Mouse (Mus musculus) intestine, postnatal 0 days (tissue): ENCODE measurements around the gene Hmcn1. TPM values are rescaled to one million over a fixed set of nuclear protein-coding genes. Genes with fewer than 3 reads are reported as not detected.

Source experiments
- ATAC-seq: fragments of 200-750 bp; cut with Nextera tagmentation; 2 replicates; pipeline ENCODE4 v1.8.0; 2017; ENCODE audit warnings: mild to moderate bottlenecking, moderate TSS enrichment, moderate library complexity
- H3K27ac ChIP-seq: fragments of 300-500 bp; sonication (generic); 2 replicates; pipeline ENCODE4 v1.5.1; 2014; ENCODE audit warnings: mild to moderate bottlenecking, low read depth, low read length, moderate library complexity
- H3K27me3 ChIP-seq: fragments of 300-500 bp; sonication (generic); replicated peaks from 2 replicates; pipeline ENCODE4 v1.6.1; 2014; ENCODE audit warnings: low read length, mixed read lengths; ENCODE audit not compliant: control insufficient read depth, insufficient read depth
- H3K36me3 ChIP-seq: fragments of 300-500 bp; sonication (generic); 2 replicates; pipeline ENCODE4 v1.6.1; 2014; ENCODE audit warnings: mild to moderate bottlenecking, moderate library complexity; ENCODE audit not compliant: control insufficient read depth, insufficient read depth
- H3K4me1 ChIP-seq: fragments of 300-500 bp; sonication (generic); replicated peaks from 2 replicates; pipeline ENCODE4 v1.6.1; 2014; ENCODE audit warnings: antibody characterized with exemption, low read length, mixed read lengths; ENCODE audit not compliant: control insufficient read depth, insufficient read depth
- H3K4me2 ChIP-seq: fragments of 300-500 bp; sonication (generic); replicated peaks from 2 replicates; pipeline ENCODE4 v1.6.1; 2014; ENCODE audit warnings: low read depth, mild to moderate bottlenecking, moderate library complexity
- H3K4me3 ChIP-seq: fragments of 300-500 bp; sonication (generic); 2 replicates; pipeline ENCODE4 v1.5.1; 2014; ENCODE audit warnings: low read depth, low read length
- H3K9ac ChIP-seq: fragments of 300-500 bp; sonication (generic); 2 replicates; pipeline ENCODE4 v1.6.1; 2014; ENCODE audit warnings: mild to moderate bottlenecking, low read depth, low read length
- H3K9me3 ChIP-seq: fragments of 300-500 bp; sonication (generic); 2 replicates; pipeline ENCODE4 v1.6.1; 2016; ENCODE audit warnings: mixed run types; ENCODE audit not compliant: control insufficient read depth
- CTCF ChIP-seq: sonication (generic); IDR thresholded peaks from 2 replicates; pipeline ENCODE4 v1.5.1; 2016; ENCODE audit warnings: low read depth, mild to moderate bottlenecking, control low read depth, antibody characterized with exemption, moderate library complexity
- WGBS: fragments of 180-500 bp; shearing (Covaris S2); extraction: QIAGEN DNeasy Blood & Tissue Kit; methylation state at CpG from one replicate; pipeline ENCODE4 v1.1.7; 2014; 5-methylcytosine and 5-hydroxymethylcytosine counted together
- polyA plus RNA-seq: library from polyadenylated mRNA; unstranded; fragments of >200 nt; fragmentation: Nextera tagmentation; extraction: Ambion mirVana; gene quantifications from 2 replicates; pipeline ENCODE4 v1.2.1, GENCODE M21; 2015

Gene Hmcn1
- polyA plus RNA-seq, 1 experiment from 2014 or later: 4.2 TPM

GRCm38 (mm10) chr1:150978651-150979050, 14.6 kb downstream of the Hmcn1 start:
- no peaks in the 10 kb centered on the region for H3K27me3 ChIP-seq
- no peak overlapping the region for H3K9ac ChIP-seq
- H3K27ac ChIP-seq: no peak overlapping the region
- no peaks in the 10 kb centered on the region for H3K9me3 ChIP-seq
- no peaks in the 10 kb centered on the region for H3K4me1 ChIP-seq
- no peak for TF ChIP-seq CTCF
- 92% methylated on average over 3 of the region's 3 CpGs for WGBS
- no peak overlapping the region for H3K4me3 ChIP-seq
- ATAC-seq: no peak
- no peak overlapping the region for H3K4me2 ChIP-seq
- H3K36me3 ChIP-seq: no peaks in the 10 kb centered on the region

- WGBS: 5% methylated on average over 2 of the region's 2 CpGs
- H3K4me1 ChIP-seq: no peaks in the 10 kb centered on the region
- H3K36me3 ChIP-seq: no peaks in the 10 kb centered on the region
- TF ChIP-seq CTCF: no peak
- ATAC-seq: no peak
- no peaks in the 10 kb centered on the region for H3K9me3 ChIP-seq
- no peak overlapping the region for H3K4me2 ChIP-seq
- H3K9ac ChIP-seq: no peak overlapping the region
- H3K27ac ChIP-seq: no peak overlapping the region
- no peaks in the 10 kb centered on the region for H3K27me3 ChIP-seq
- H3K4me3 ChIP-seq: no peak overlapping the region
Measured at GRCm38 (mm10) chr1:150976263-150976662, 17.0 kb downstream of the Hmcn1 start.

- Histone ChIP-seq H3K36me3 (no peaks in the 10 kb centered on the region), H3K27ac (no peak overlapping the region), H3K9me3 (no peaks in the 10 kb centered on the region), H3K9ac (no peak overlapping the region), H3K4me2 (no peak overlapping the region), H3K4me1 (no peaks in the 10 kb centered on the region), H3K27me3 (no peaks in the 10 kb centered on the region), H3K4me3 (no peak overlapping the region)
- ATAC-seq: no peak
- no peak for TF ChIP-seq CTCF
- WGBS: 67% methylated on average over 5 of the region's 5 CpGs
Measured at GRCm38 (mm10) chr1:150959486-150960074, 33.7 kb downstream of the Hmcn1 start.

- WGBS: 93% methylated on average over 5 of the region's 5 CpGs
- no peak for ATAC-seq
- H3K9ac ChIP-seq: no peak overlapping the region
- no peaks in the 10 kb centered on the region for H3K36me3 ChIP-seq
- H3K4me2 ChIP-seq: no peak overlapping the region
- H3K27me3 ChIP-seq: no peaks in the 10 kb centered on the region
- H3K4me1 ChIP-seq: no peaks in the 10 kb centered on the region
- H3K27ac ChIP-seq: no peak overlapping the region
- no peaks in the 10 kb centered on the region for H3K9me3 ChIP-seq
- no peak for TF ChIP-seq CTCF
- H3K4me3 ChIP-seq: no peak overlapping the region
Measured at GRCm38 (mm10) chr1:150951004-150951403, 42.2 kb downstream of the Hmcn1 start.

GRCm38 (mm10) chr1:150950046-150950445, 43.2 kb downstream of the Hmcn1 start:
- Histone ChIP-seq H3K36me3 (no peaks in the 10 kb centered on the region), H3K4me3 (no peak overlapping the region), H3K27ac (no peak overlapping the region), H3K4me1 (no peaks in the 10 kb centered on the region), H3K27me3 (no peaks in the 10 kb centered on the region), H3K4me2 (no peak overlapping the region), H3K9me3 (no peaks in the 10 kb centered on the region), H3K9ac (no peak overlapping the region)
- 43% methylated on average over 3 of the region's 3 CpGs for WGBS
- ATAC-seq: no peak
- TF ChIP-seq CTCF: no peak

GRCm38 (mm10) chr1:150948911-150949310, 44.3 kb downstream of the Hmcn1 start:
- no peaks in the 10 kb centered on the region for H3K36me3 ChIP-seq
- 80% methylated on average over 2 of the region's 2 CpGs for WGBS
- no peaks in the 10 kb centered on the region for H3K27me3 ChIP-seq
- TF ChIP-seq CTCF: no peak
- H3K4me1 ChIP-seq: no peaks in the 10 kb centered on the region
- no peak overlapping the region for H3K27ac ChIP-seq
- no peaks in the 10 kb centered on the region for H3K9me3 ChIP-seq
- H3K4me3 ChIP-seq: no peak overlapping the region
- no peak overlapping the region for H3K9ac ChIP-seq
- ATAC-seq: no peak
- no peak overlapping the region for H3K4me2 ChIP-seq

GRCm38 (mm10) chr1:150943601-150944000, 49.6 kb downstream of the Hmcn1 start:
- Histone ChIP-seq H3K9me3 (no peaks in the 10 kb centered on the region), H3K27me3 (no peaks in the 10 kb centered on the region), H3K36me3 (no peaks in the 10 kb centered on the region), H3K4me1 (no peaks in the 10 kb centered on the region), H3K27ac (no peak overlapping the region), H3K9ac (no peak overlapping the region), H3K4me3 (no peak overlapping the region), H3K4me2 (no peak overlapping the region)
- TF ChIP-seq CTCF: no peak
- 36% methylated on average over 2 of the region's 2 CpGs for WGBS
- no peak for ATAC-seq
